Mouse (Mus musculus) heart, embryonic 16.5 days (tissue): Measurements from ENCODE around the gene Kat2b. TPM values are rescaled to one million over a fixed set of nuclear protein-coding genes. Genes with fewer than 3 reads are reported as not detected.

ENCODE experiments used
- ATAC-seq: fragments of 200-750 bp; cut with Nextera tagmentation; replicated peaks from 2 replicates; pipeline ENCODE4 v1.8.0; 2017; ENCODE audit warnings: moderate number of reproducible peaks; ENCODE audit not compliant: insufficient read depth, low FRiP score; ENCODE audit errors: extremely low read depth
- H3K27ac ChIP-seq: fragments of 300-500 bp; sonication (generic); 2 replicates; pipeline ENCODE4 v1.5.1; 2014; ENCODE audit warnings: mild to moderate bottlenecking, low read length, control low read depth, moderate library complexity
- H3K27me3 ChIP-seq: fragments of 300-500 bp; sonication (generic); 2 replicates; pipeline ENCODE4 v1.6.1; 2014; ENCODE audit warnings: low read length, mixed read lengths; ENCODE audit not compliant: control insufficient read depth, insufficient read depth
- H3K36me3 ChIP-seq: fragments of 300-500 bp; sonication (generic); 2 replicates; pipeline ENCODE4 v1.6.1; 2014; ENCODE audit not compliant: control insufficient read depth, insufficient read depth
- H3K4me1 ChIP-seq: fragments of 300-500 bp; sonication (generic); 2 replicates; pipeline ENCODE4 v1.6.1; 2014; ENCODE audit warnings: low read length, mixed read lengths; ENCODE audit not compliant: control insufficient read depth, insufficient read depth
- H3K4me2 ChIP-seq: fragments of 300-500 bp; sonication (generic); 2 replicates; pipeline ENCODE4 v1.6.1; 2014; ENCODE audit warnings: low read depth, mild to moderate bottlenecking, control low read depth, low read length
- H3K4me3 ChIP-seq: fragments of 300-500 bp; sonication (generic); 2 replicates; pipeline ENCODE4 v1.5.1; 2014; ENCODE audit warnings: mild to moderate bottlenecking, control low read depth, low read length
- H3K9ac ChIP-seq: fragments of 300-500 bp; sonication (generic); 2 replicates; pipeline ENCODE4 v1.6.1; 2014; ENCODE audit warnings: low read length, control low read depth
- H3K9me3 ChIP-seq: fragments of 300-500 bp; sonication (generic); replicated peaks from 2 replicates; pipeline ENCODE4 v1.6.1; 2016; ENCODE audit warnings: low read length; ENCODE audit not compliant: control insufficient read depth
- WGBS: fragments of 180-500 bp; shearing (Covaris S2); extraction: QIAGEN DNeasy Blood & Tissue Kit; methylation state at CpG from one replicate; pipeline ENCODE4 v1.1.7; 2014; 5-methylcytosine and 5-hydroxymethylcytosine counted together
- polyA plus RNA-seq: library from polyadenylated mRNA; unstranded; fragments of >200 nt; fragmentation: Nextera tagmentation; extraction: Ambion mirVana; gene quantifications from 2 replicates; pipeline ENCODE4 v1.2.1, GENCODE M21; 2015

The Kat2b gene
- polyA plus RNA-seq, 1 experiment from 2014 or later, result 12.1 TPM

GRCm38 (mm10) chr17:53551306-53552299 is 15.1 kb upstream of the Kat2b start:
- 72% methylated on average over 8 of the region's 8 CpGs for WGBS
- Histone ChIP-seq H3K9ac (no peak overlapping the region), H3K4me1 (no peaks in the 10 kb centered on the region)

GRCm38 (mm10) chr17:53554088-53554487 is 12.6 kb upstream of the Kat2b start:
- Histone ChIP-seq H3K4me1 (peaks cover 4% of the 10 kb centered on the region; the same call in 1 of the 2 replicates), H3K9ac (no peak overlapping the region), H3K27ac (no peak overlapping the region), H3K4me3 (no peak overlapping the region), H3K27me3 (no peaks in the 10 kb centered on the region), H3K36me3 (no peaks in the 10 kb centered on the region), H3K9me3 (0 out of 2 replicates have a peak, but pooled peaks cover 6% of the 10 kb centered on the region), H3K4me2 (no peak overlapping the region)
- no peak for ATAC-seq
- 62% methylated on average over 4 of the region's 4 CpGs for WGBS

More at GRCm38 (mm10) chr17:53551306-53552299, 15.1 kb upstream of the Kat2b start:
- H3K36me3 ChIP-seq, result no peaks in the 10 kb centered on the region
- no peak overlapping the region for H3K27ac ChIP-seq
- no peaks in the 10 kb centered on the region for H3K27me3 ChIP-seq
- H3K4me3 ChIP-seq, result no peak overlapping the region
- 0 out of 2 replicates have a peak, but pooled peaks cover 6% of the 10 kb centered on the region for H3K9me3 ChIP-seq
- H3K4me2 ChIP-seq, result no peak overlapping the region
- ATAC-seq, result no peak

DNA sequence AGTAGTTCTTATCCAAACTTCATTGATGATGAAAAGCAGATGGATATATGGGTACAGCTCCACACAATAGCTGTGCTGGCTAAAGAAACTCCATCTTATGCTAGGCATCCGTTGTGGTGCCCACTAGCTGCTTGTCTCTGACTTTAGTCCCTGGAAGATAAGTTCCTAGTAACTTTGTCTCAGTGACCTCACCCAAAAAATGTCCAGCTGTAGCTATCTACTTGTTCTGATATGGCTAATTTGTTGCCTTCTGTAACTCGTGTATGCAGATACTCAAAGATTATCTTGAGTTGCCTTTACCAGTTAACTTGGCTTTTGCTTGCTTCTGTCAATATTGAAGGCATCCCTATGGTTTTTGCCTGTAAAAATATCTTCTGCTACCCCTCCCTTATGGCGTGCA is 11.8 kb upstream of the Kat2b start:
- Histone ChIP-seq H3K27me3 (no peaks in the 10 kb centered on the region), H3K36me3 (no peaks in the 10 kb centered on the region), H3K9me3 (0 out of 2 replicates have a peak, but pooled peaks cover 4% of the 10 kb centered on the region), H3K4me1 (peaks cover 4% of the 10 kb centered on the region; the same call in 1 of the 2 replicates), H3K9ac (no peak overlapping the region), H3K4me3 (no peak overlapping the region), H3K4me2 (no peak overlapping the region), H3K27ac (no peak overlapping the region)
- no peak for ATAC-seq
- WGBS, result 57% methylated on average over 3 of the region's 3 CpGs

DNA sequence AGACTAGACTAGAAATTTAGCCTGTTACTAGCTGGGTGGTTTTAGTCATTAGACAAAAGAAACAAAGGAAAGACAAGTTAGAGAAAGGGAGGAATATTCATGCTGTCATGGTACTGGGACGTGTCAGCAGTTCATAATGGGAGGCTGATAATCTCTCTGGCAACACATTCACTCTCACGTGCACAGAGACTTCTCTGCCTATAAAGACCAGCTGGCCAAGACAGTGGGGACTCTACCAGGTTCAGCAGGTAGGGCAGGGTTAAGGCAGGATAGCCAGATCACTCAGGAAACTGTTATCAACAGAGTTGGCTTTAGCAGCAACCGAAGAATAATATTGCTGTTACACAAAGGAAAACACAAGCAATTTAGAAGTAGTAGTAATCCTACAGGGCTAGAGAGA is 9.2 kb upstream of the Kat2b start:
- WGBS, result 26% methylated on average over 3 of the region's 3 CpGs
- H3K9ac ChIP-seq, result no peak overlapping the region
- ATAC-seq, result no peak
- no peak overlapping the region for H3K4me3 ChIP-seq
- H3K27me3 ChIP-seq, result no peaks in the 10 kb centered on the region
- H3K4me2 ChIP-seq, result no peak overlapping the region
- no peak overlapping the region for H3K27ac ChIP-seq
- no peaks in the 10 kb centered on the region for H3K36me3 ChIP-seq
- peaks cover 4% of the 10 kb centered on the region; the same call in 1 of the 2 replicates for H3K4me1 ChIP-seq
- H3K9me3 ChIP-seq, result no peaks in the 10 kb centered on the region

DNA sequence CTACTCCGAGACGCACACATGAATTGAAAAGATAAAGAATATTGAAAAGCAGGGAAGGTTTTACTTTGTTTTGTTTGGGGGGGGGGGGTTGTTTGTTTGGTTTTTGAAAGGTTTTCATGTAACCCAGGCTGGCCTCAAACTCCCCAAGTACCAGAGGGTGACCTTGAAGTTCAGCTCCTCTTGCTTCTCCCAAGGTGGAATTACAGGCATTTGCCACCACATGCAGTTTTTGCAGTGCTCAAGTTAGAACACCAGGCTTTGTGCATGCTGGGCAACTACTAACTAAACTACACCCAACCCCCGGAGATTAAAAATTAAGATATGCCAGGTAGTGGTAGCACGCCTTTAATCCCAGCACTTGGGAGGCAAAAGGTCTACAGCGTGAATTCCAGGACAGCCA is 7.0 kb upstream of the Kat2b start:
- ATAC-seq, result no peak
- 78% methylated on average over 5 of the region's 5 CpGs for WGBS
- no peak overlapping the region for H3K27ac ChIP-seq

DNA sequence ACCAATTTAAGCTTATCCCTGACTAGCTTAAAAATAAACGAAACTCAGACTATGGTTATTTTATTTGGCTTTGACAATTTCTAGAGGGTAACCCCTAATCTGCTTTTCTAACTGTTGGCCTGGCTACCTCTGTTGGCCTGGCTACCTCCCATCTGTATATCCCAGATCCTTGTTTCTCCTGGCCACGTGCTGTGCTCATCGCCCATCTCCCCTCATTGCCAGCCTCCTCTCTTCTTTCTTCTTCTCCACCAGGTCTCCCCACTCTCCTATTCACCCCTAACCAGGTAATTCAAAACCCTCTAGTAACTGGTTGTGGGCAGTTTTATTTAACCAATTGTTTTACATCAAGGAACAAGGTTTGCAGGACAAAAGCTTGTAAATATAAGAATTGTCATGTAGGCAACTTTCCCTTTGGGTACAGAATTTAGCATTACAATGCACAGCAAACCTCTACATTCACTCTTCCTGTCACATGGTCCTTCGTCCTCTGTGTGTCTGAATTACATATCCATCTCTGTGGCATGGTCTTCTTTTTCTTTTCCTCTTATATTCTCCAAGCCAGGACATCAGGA is 5.1 kb upstream of the Kat2b start:
- Histone ChIP-seq H3K27me3 (no peaks in the 10 kb centered on the region), H3K4me1 (peaks cover 7% of the 10 kb centered on the region; the same call in 1 of the 2 replicates), H3K4me3 (no peak overlapping the region), H3K27ac (no peak overlapping the region), H3K9ac (no peak overlapping the region), H3K36me3 (no peaks in the 10 kb centered on the region), H3K4me2 (no peak overlapping the region), H3K9me3 (no peaks in the 10 kb centered on the region)
- no peak for ATAC-seq
- WGBS, result 87% methylated on average over 4 of the region's 4 CpGs

More for the DNA sequence above, 7.0 kb upstream of the Kat2b start:
- Histone ChIP-seq H3K36me3 (no peaks in the 10 kb centered on the region), H3K9me3 (no peaks in the 10 kb centered on the region), H3K4me3 (no peak overlapping the region), H3K27me3 (no peaks in the 10 kb centered on the region), H3K4me1 (peaks cover 4% of the 10 kb centered on the region; the same call in 1 of the 2 replicates), H3K9ac (no peak overlapping the region), H3K4me2 (no peak overlapping the region)

- Histone ChIP-seq H3K9ac (no peak overlapping the region), H3K4me2 (no peak overlapping the region)
- WGBS, result 80% methylated on average over 4 of the region's 4 CpGs
Measured at GRCm38 (mm10) chr17:53564837-53565236, 1.8 kb upstream of the Kat2b start.

GRCm38 (mm10) chr17:53566919-53567345 is 271 bp downstream of the Kat2b start:
- H3K4me3 ChIP-seq, result peak overlapping the region; percentile 92
- peak overlapping the region; percentile 94 for H3K9ac ChIP-seq
- peak overlapping the region; percentile 94 for H3K4me2 ChIP-seq
- H3K27ac ChIP-seq, result peak overlapping the region; percentile 99
- no peaks in the 10 kb centered on the region for H3K27me3 ChIP-seq
- WGBS, result under 1% methylated on average over 31 of the region's 51 CpGs
- no peaks in the 10 kb centered on the region for H3K9me3 ChIP-seq
- peak; percentile 57 for ATAC-seq
- H3K36me3 ChIP-seq, result no peaks in the 10 kb centered on the region
- H3K4me1 ChIP-seq, result peaks cover 27% of the 10 kb centered on the region

More at GRCm38 (mm10) chr17:53564837-53565236, 1.8 kb upstream of the Kat2b start:
- ATAC-seq, result no peak
- H3K4me3 ChIP-seq, result no peak overlapping the region
- peaks cover 18% of the 10 kb centered on the region for H3K4me1 ChIP-seq
- H3K36me3 ChIP-seq, result no peaks in the 10 kb centered on the region
- no peak overlapping the region for H3K27ac ChIP-seq
- H3K9me3 ChIP-seq, result no peaks in the 10 kb centered on the region
- no peaks in the 10 kb centered on the region for H3K27me3 ChIP-seq
